18 mouse cellular contexts compared by ENCODE assay signal in genomic region chr5:64095342-64095993, GRCm38 (mm10). TPM values are rescaled to one million over a fixed set of nuclear protein-coding genes. Genes with fewer than 3 reads are reported as not detected.
DNase-seq lines count a peak whose midpoint lies in the region; ATAC-seq and TF ChIP-seq lines count a peak whose summit lies in the region.
"Had no signal": no experiment of that assay in that cellular context is flagged by ENCODE, and none has a peak within 500 bp of the region (broad histone marks: within the 10 kb centered on the region; RNA-seq: fewer than 3 reads in every experiment).

No protein-coding gene starts in this region.

- H3K36me3 ChIP-seq in limb, embryonic 12.5 days = peaks cover 19% of the 10 kb centered on the region
- peaks cover 15% of the 10 kb centered on the region for H3K36me3 ChIP-seq in limb, embryonic 10.5 days
- peaks cover 27% of the 10 kb centered on the region for H3K36me3 ChIP-seq in E14TG2a.4 (ENCODE audit: insufficient read depth, low read length)
- H3K36me3 ChIP-seq in liver, embryonic 14.5 days (replicated peaks; ENCODE audit: control insufficient read depth, insufficient read depth, low read depth) = no peaks in the 10 kb centered on the region; the same call in 1 of the 2 replicates

- no peak overlapping the region for H3K27ac ChIP-seq in limb, embryonic 12.5 days
- no peak overlapping the region for H3K27ac ChIP-seq in limb, embryonic 10.5 days
- H3K27ac ChIP-seq in liver, embryonic 14.5 days = peak overlapping the region; percentile 18
- H3K27ac ChIP-seq: embryonic facial prominence, embryonic 10.5 days; hindbrain, embryonic 14.5 days; layer of hippocampus, adult 2 months; midbrain, embryonic 10.5 days had no signal

- H3K9me3 ChIP-seq in limb, embryonic 12.5 days = no peaks in the 10 kb centered on the region
- H3K9me3 ChIP-seq in limb, embryonic 10.5 days (replicated peaks) = no peaks in the 10 kb centered on the region
- peaks cover 3% of the 10 kb centered on the region; the same call in 1 of the 2 replicates for H3K9me3 ChIP-seq in E14TG2a.4 (ENCODE audit: low read length)
- H3K9me3 ChIP-seq in liver, embryonic 14.5 days (ENCODE audit: control insufficient read depth, low read length) = no peaks in the 10 kb centered on the region
- H3K9me3 ChIP-seq: embryonic facial prominence, embryonic 10.5 days; midbrain, embryonic 10.5 days had no signal

- ATAC-seq in limb, embryonic 12.5 days (ENCODE audit: insufficient number of reproducible peaks, insufficient read depth, low FRiP score, low TSS enrichment, low read depth) = no peak
- ATAC-seq in liver, embryonic 14.5 days (ENCODE audit: insufficient read depth) = peak; percentile 57
- ATAC-seq: Patski had no signal

- H3K4me3 ChIP-seq in limb, embryonic 12.5 days (replicated peaks) = no peak overlapping the region
- H3K4me3 ChIP-seq in limb, embryonic 10.5 days = no peak overlapping the region
- peak overlapping the region; percentile 29; the same call in 1 of the 2 replicates for H3K4me3 ChIP-seq in E14TG2a.4 (replicated peaks; ENCODE audit: low read length)
- H3K4me3 ChIP-seq in liver, embryonic 14.5 days (ENCODE audit: insufficient read depth in 1 of 2, low read depth in 2 of 2, low read length in 2 of 2) = no peak overlapping the region
- H3K4me3 ChIP-seq: embryonic facial prominence, embryonic 10.5 days; layer of hippocampus, adult 2 months; midbrain, embryonic 10.5 days; myocyte had no signal

- no peak for DNase-seq in limb, embryonic 10.5 days (ENCODE audit: low spot score)
- peak; percentile 68 for DNase-seq in R1 (ENCODE audit: low read depth, low spot score)
- peak in 2 of 3 experiments; percentile 30 to 31 for DNase-seq in liver, embryonic 14.5 days (ENCODE audit: low read depth in 3 of 3, low spot score in 3 of 3)
- no peak for DNase-seq in layer of hippocampus, postnatal 10 days (ENCODE audit: low spot score in 2 of 2)
- DNase-seq in left cerebral cortex, adult 9 months (ENCODE audit: low spot score in 2 of 2) = no peak
- no peak for DNase-seq in natural killer cell, adult 2 months (ENCODE audit: low spot score in 2 of 2)
- DNase-seq: adrenal gland, adult 2 months; cerebellum, postnatal 10 days; gastrocnemius, postnatal 25 days; lung, adult 2 months had no signal

- no peak overlapping the region for H3K4me2 ChIP-seq in limb, embryonic 12.5 days
- H3K4me2 ChIP-seq in liver, embryonic 14.5 days (ENCODE audit: low read depth) = peak overlapping the region; percentile 27
- H3K4me2 ChIP-seq: hindbrain, embryonic 14.5 days had no signal

- no peaks in the 10 kb centered on the region for H3K27me3 ChIP-seq in limb, embryonic 12.5 days
- H3K27me3 ChIP-seq in limb, embryonic 10.5 days (ENCODE audit: low read depth, poor library complexity, severe bottlenecking) = no peaks in the 10 kb centered on the region
- peaks cover 9% of the 10 kb centered on the region; the same call in 1 of the 2 replicates for H3K27me3 ChIP-seq in E14TG2a.4 (ENCODE audit: insufficient read depth, low read length)
- no peaks in the 10 kb centered on the region for H3K27me3 ChIP-seq in liver, embryonic 14.5 days (ENCODE audit: control insufficient read depth, insufficient read depth, low read length)
- H3K27me3 ChIP-seq: Patski had no signal

- peaks cover 11% of the 10 kb centered on the region for H3K4me1 ChIP-seq in limb, embryonic 12.5 days (replicated peaks)
- H3K4me1 ChIP-seq in limb, embryonic 10.5 days = peaks cover 14% of the 10 kb centered on the region
- peaks cover 41% of the 10 kb centered on the region for H3K4me1 ChIP-seq in E14TG2a.4 (replicated peaks; ENCODE audit: low read depth, low read length)
- H3K4me1 ChIP-seq in liver, embryonic 14.5 days (replicated peaks; ENCODE audit: control insufficient read depth in 2 of 2, insufficient read depth in 2 of 2, low read length in 1 of 2) = peaks cover 12 to 22% of the 10 kb centered on the region in 2 experiments

- TF ChIP-seq EP300 in liver, embryonic 14.5 days (IDR thresholded peaks at IDR 0.05; ENCODE audit: low read depth) = no peak

- TF ChIP-seq CTCF in E14TG2a.4 (conservative IDR thresholded peaks at IDR 0.05; ENCODE audit: low read length) = no peak
- no peak for TF ChIP-seq CTCF in liver, embryonic 14.5 days (IDR thresholded peaks at IDR 0.05; ENCODE audit: low read depth)

- WGBS in limb, embryonic 12.5 days = 77% methylated on average over 5 of the region's 5 CpGs
- 76% methylated on average over 5 of the region's 5 CpGs for WGBS in limb, embryonic 10.5 days
- 24% methylated on average over 5 of the region's 5 CpGs for WGBS in liver, embryonic 14.5 days (ENCODE audit: insufficient replicate concordance)

- 0 out of 2 replicates have a peak overlapping the region, but pooled peaks have one; percentile 8 for H3K9ac ChIP-seq in limb, embryonic 12.5 days (replicated peaks)
- no peak overlapping the region for H3K9ac ChIP-seq in liver, embryonic 14.5 days (replicated peaks)
- H3K9ac ChIP-seq: hindbrain, embryonic 14.5 days had no signal

RNA-seq across cellular contexts. Expression of gene Pgm2, which starts 2.7 kb away (rescaled TPM):
- polyA plus RNA-seq in limb, embryonic 12.5 days (2016; fragmentation: Nextera tagmentation; extraction: Ambion mirVana) = 32.0 and 35.2 TPM in 2 replicates
- polyA plus RNA-seq in limb, embryonic 10.5 days (2016; fragmentation: Nextera tagmentation; extraction: Ambion mirVana) = 22.5 and 26.8 TPM in 2 replicates
- polyA plus RNA-seq in liver, embryonic 14.5 days (2012; rRNA removed) = 8.2 and 10.5 TPM in 2 replicates
- 18.2 and 18.5 TPM in 2 replicates for polyA plus RNA-seq in liver, embryonic 14.5 days (2014; fragmentation: Nextera tagmentation; extraction: Ambion mirVana)
- total RNA-seq in layer of hippocampus, postnatal 10 days (2021) = 10 to 100 TPM; 13.4 to 15.9 TPM

Comparison
In these comparisons a context has a peak if more than half of its experiments do, and no peak if none do; other contexts are left out.
1. DNase-seq: peak in R1 (single experiment) and liver, embryonic 14.5 days (2 of 3); none in limb, embryonic 10.5 days (single experiment), layer of hippocampus, postnatal 10 days (0 of 2), left cerebral cortex, adult 9 months (0 of 2) and natural killer cell, adult 2 months (0 of 2).